Mouse (Mus musculus) heart, embryonic 14.5 days (tissue): ENCODE data around the gene Gm21988. TPM values are rescaled to one million over a fixed set of nuclear protein-coding genes. Genes with fewer than 3 reads are reported as not detected.
A peak's percentile ranks its signal among the peaks of the same experiment; 100 is the strongest.

Source experiments
- ATAC-seq: fragments of 200-750 bp; cut with Nextera tagmentation; 2 replicates; pipeline ENCODE4 v1.8.0; 2017; ENCODE audit warnings: low read depth, moderate TSS enrichment; ENCODE audit not compliant: insufficient number of reproducible peaks, insufficient read depth, low FRiP score
- H3K27ac ChIP-seq, 2 experiments: fragments of 200-500 bp in 1 of 2; fragments of 300-500 bp in 1 of 2; sonication (generic) in 1 of 2; replicated peaks in 1 of 2; 2 replicates each; pipeline ENCODE4 v1.5.1; 2012 to 2014; ENCODE audit warnings: low read depth in 2 of 2, low read length in 2 of 2, control low read depth in 1 of 2, mild to moderate bottlenecking in 1 of 2, mixed read lengths in 1 of 2; ENCODE audit not compliant: control insufficient read depth in 1 of 2, insufficient read depth in 1 of 2
- H3K27me3 ChIP-seq: fragments of 300-500 bp; sonication (generic); 2 replicates; pipeline ENCODE4 v1.6.1; 2014; ENCODE audit warnings: mild to moderate bottlenecking, low read length, control low read depth; ENCODE audit not compliant: control insufficient read depth, insufficient read depth
- H3K36me3 ChIP-seq: fragments of 300-500 bp; sonication (generic); 2 replicates; pipeline ENCODE4 v1.6.1; 2014; ENCODE audit warnings: mild to moderate bottlenecking, control low read depth, low read length, mixed read lengths; ENCODE audit not compliant: control insufficient read depth, insufficient read depth
- H3K4me1 ChIP-seq, 2 experiments: fragments of 200-500 bp in 1 of 2; fragments of 300-500 bp in 1 of 2; sonication (generic) in 1 of 2; 2 replicates each; pipeline ENCODE4 v1.6.1; 2012 to 2014; ENCODE audit warnings: low read length in 2 of 2, control low read depth in 1 of 2, mixed read lengths in 1 of 2; ENCODE audit not compliant: control insufficient read depth in 2 of 2, insufficient read depth in 2 of 2
- H3K4me2 ChIP-seq: fragments of 300-500 bp; sonication (generic); 2 replicates; pipeline ENCODE4 v1.6.1; 2014; ENCODE audit warnings: mild to moderate bottlenecking, low read length
- H3K4me3 ChIP-seq, 2 experiments: fragments of 200-500 bp in 1 of 2; fragments of 300-500 bp in 1 of 2; sonication (generic) in 1 of 2; 2 replicates each; pipeline ENCODE4 v1.5.1; 2012 to 2014; ENCODE audit warnings: low read length in 2 of 2, mild to moderate bottlenecking in 2 of 2, control low read depth in 1 of 2, low read depth in 1 of 2, moderate library complexity in 1 of 2; ENCODE audit not compliant: control insufficient read depth in 1 of 2, insufficient read depth in 1 of 2
- H3K9ac ChIP-seq: fragments of 300-500 bp; sonication (generic); 2 replicates; pipeline ENCODE4 v1.6.1; 2014; ENCODE audit warnings: mild to moderate bottlenecking, low read length
- H3K9me3 ChIP-seq: fragments of 300-500 bp; sonication (generic); 2 replicates; pipeline ENCODE4 v1.6.1; 2016; ENCODE audit warnings: low read length, control low read depth; ENCODE audit not compliant: control insufficient read depth
- WGBS: fragments of 180-500 bp; shearing (Covaris S2); extraction: QIAGEN DNeasy Blood & Tissue Kit; methylation state at CpG from one replicate; pipeline ENCODE4 v1.1.7; 2014; 5-methylcytosine and 5-hydroxymethylcytosine counted together
- polyA plus RNA-seq: library from polyadenylated mRNA; unstranded; fragments of >200 nt; fragmentation: Nextera tagmentation; extraction: Ambion mirVana; gene quantifications from 2 replicates; pipeline ENCODE4 v1.2.1, GENCODE M21; 2014

Gene Gm21988
- polyA plus RNA-seq, 1 experiment from 2014 or later = 12.2 TPM

GRCm38 (mm10) chr11:70236717-70237116, 2.9 kb downstream of the Gm21988 start:
- Histone ChIP-seq H3K4me3 (peak overlapping the region; percentile 21 to 88), H3K9ac (peak overlapping the region; percentile 87), H3K27ac (peak overlapping the region; percentile 65 to 89; a peak in 3 of 4 replicates), H3K36me3 (peaks cover 14% of the 10 kb centered on the region), H3K27me3 (no peaks in the 10 kb centered on the region), H3K9me3 (no peaks in the 10 kb centered on the region), H3K4me1 (peaks cover 10 to 35% of the 10 kb centered on the region in 2 experiments), H3K4me2 (peak overlapping the region; percentile 86)
- ATAC-seq = no peak
- 7% methylated on average over 7 of the region's 7 CpGs for WGBS

- Histone ChIP-seq H3K9me3 (no peaks in the 10 kb centered on the region), H3K4me1 (peaks cover 8 to 34% of the 10 kb centered on the region in 2 experiments), H3K36me3 (peaks cover 14% of the 10 kb centered on the region), H3K4me3 (no peak overlapping the region), H3K9ac (no peak overlapping the region), H3K4me2 (no peak overlapping the region), H3K27ac (no peak overlapping the region), H3K27me3 (no peaks in the 10 kb centered on the region)
- ATAC-seq = no peak
- WGBS = 92% methylated on average over 12 of the region's 12 CpGs
These were observed 4.3 kb downstream of the Gm21988 start for GRCm38 (mm10) chr11:70235254-70235900.

- 84% methylated on average over 8 of the region's 8 CpGs for WGBS
- H3K9ac ChIP-seq = no peak overlapping the region
These were observed 5.1 kb downstream of the Gm21988 start for GRCm38 (mm10) chr11:70234497-70234896.

GRCm38 (mm10) chr11:70234037-70234436, 5.6 kb downstream of the Gm21988 start:
- ATAC-seq = no peak
- Histone ChIP-seq H3K4me1 (peaks cover 10 to 43% of the 10 kb centered on the region in 2 experiments), H3K9ac (peak overlapping the region; percentile 8; the same call in 1 of the 2 replicates), H3K9me3 (no peaks in the 10 kb centered on the region), H3K27ac (no peak overlapping the region), H3K36me3 (peaks cover 14% of the 10 kb centered on the region), H3K27me3 (peaks cover 12% of the 10 kb centered on the region), H3K4me2 (no peak overlapping the region), H3K4me3 (no peak overlapping the region)
- 57% methylated on average over 5 of the region's 5 CpGs for WGBS

More at GRCm38 (mm10) chr11:70234497-70234896, 5.1 kb downstream of the Gm21988 start:
- Histone ChIP-seq H3K4me3 (no peak overlapping the region), H3K36me3 (peaks cover 14% of the 10 kb centered on the region), H3K9me3 (no peaks in the 10 kb centered on the region), H3K27ac (no peak overlapping the region), H3K27me3 (peaks cover 8% of the 10 kb centered on the region), H3K4me1 (peaks cover 8 to 38% of the 10 kb centered on the region in 2 experiments), H3K4me2 (no peak overlapping the region)
- ATAC-seq = no peak

GRCm38 (mm10) chr11:70233016-70233415, 6.6 kb downstream of the Gm21988 start:
- peaks cover 11 to 40% of the 10 kb centered on the region in 2 experiments for H3K4me1 ChIP-seq
- no peak overlapping the region for H3K27ac ChIP-seq
- H3K9me3 ChIP-seq = no peaks in the 10 kb centered on the region
- peak overlapping the region; percentile 75 for H3K9ac ChIP-seq
- 35% methylated on average over 8 of the region's 8 CpGs for WGBS
- peaks cover 23% of the 10 kb centered on the region for H3K27me3 ChIP-seq
- no peak for ATAC-seq
- peak overlapping the region; percentile 46 to 59; a peak in 3 of 4 replicates for H3K4me3 ChIP-seq
- peak overlapping the region; percentile 72 for H3K4me2 ChIP-seq
- peaks cover 14% of the 10 kb centered on the region for H3K36me3 ChIP-seq

- peak overlapping the region in 1 of 2 experiments; percentile 24; a peak in 1 of 4 replicates for H3K27ac ChIP-seq
- no peak for ATAC-seq
- H3K4me1 ChIP-seq = peaks cover 12 to 40% of the 10 kb centered on the region in 2 experiments
- 5% methylated on average over 8 of the region's 10 CpGs for WGBS
- H3K36me3 ChIP-seq = peaks cover 16% of the 10 kb centered on the region
- H3K9ac ChIP-seq = peak overlapping the region; percentile 75
- H3K4me3 ChIP-seq = peak overlapping the region; percentile 46 to 59
- no peaks in the 10 kb centered on the region for H3K9me3 ChIP-seq
- peaks cover 27% of the 10 kb centered on the region for H3K27me3 ChIP-seq
- H3K4me2 ChIP-seq = peak overlapping the region; percentile 72
These were observed 7.1 kb downstream of the Gm21988 start for GRCm38 (mm10) chr11:70232546-70232945.

- Histone ChIP-seq H3K27ac (peak overlapping the region; percentile 78 to 83), H3K4me3 (peak overlapping the region; percentile 3 to 45), H3K9me3 (no peaks in the 10 kb centered on the region), H3K4me2 (peak overlapping the region; percentile 53), H3K36me3 (peaks cover 13% of the 10 kb centered on the region), H3K9ac (peak overlapping the region; percentile 72), H3K27me3 (peaks cover 49% of the 10 kb centered on the region), H3K4me1 (peaks cover 18 to 39% of the 10 kb centered on the region in 2 experiments)
- ATAC-seq = peak; percentile 72
- WGBS = 1% methylated on average over 32 of the region's 32 CpGs
These were observed 9.3 kb downstream of the Gm21988 start for GRCm38 (mm10) chr11:70230239-70230727.
